Mouse (Mus musculus) heart, postnatal 4 days (tissue): ENCODE data around the gene Inpp4a. TPM values are rescaled to one million over a fixed set of nuclear protein-coding genes. Genes with fewer than 3 reads are reported as not detected.

Source experiments
- DNase-seq: peaks from one replicate; pipeline ENCODE4 v3.0.0; 2021
- total RNA-seq, 2 experiments: library from RNA; stranded (reverse); gene quantifications; 2 replicates each; pipeline ENCODE4 v1.2.3; 2021

Inpp4a gene
- total RNA-seq, 2 experiments from 2014 or later: 17.2 to 18.7 TPM

DNA sequence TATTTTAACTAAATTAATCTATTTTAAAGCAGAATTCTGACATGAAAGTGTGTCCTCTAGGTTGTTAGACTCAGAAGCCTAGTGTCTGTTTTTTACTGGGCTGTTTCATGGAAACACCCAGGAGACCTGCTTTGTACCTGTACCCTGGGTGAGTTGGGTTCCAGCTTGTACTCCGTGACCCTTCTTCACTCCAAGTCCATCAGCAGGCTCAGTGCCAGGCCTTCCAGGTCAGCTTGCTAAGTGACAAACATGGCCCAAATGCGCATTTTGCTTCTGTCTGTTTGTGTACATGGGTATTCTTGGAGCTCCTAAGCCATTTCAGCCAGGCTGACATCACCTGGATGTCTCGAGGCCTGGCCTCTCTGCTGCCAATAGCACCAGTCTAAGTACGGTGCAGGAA lies 23.5 kb downstream of the Inpp4a start:
- DNase-seq: no peak

DNA sequence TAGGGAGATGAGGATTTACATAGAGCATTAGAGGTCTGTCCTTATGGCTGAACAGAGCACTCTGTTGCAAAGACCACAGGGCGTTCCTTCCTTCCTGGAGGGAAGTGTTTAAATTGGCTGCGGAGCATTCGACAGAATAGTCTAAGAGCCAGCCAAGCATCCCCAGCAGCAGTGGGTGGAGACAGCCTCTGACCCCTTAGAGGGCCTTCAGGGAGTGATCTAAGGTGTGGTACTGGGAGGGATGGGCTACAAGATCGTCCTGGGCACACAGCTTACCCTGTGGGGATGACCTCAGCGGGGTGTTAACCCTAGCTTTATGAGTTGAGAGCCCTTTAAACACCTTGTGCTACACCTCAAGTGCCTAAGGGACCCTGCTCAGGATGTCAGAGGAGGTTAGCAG lies 24.9 kb downstream of the Inpp4a start:
- no peak for DNase-seq

DNA sequence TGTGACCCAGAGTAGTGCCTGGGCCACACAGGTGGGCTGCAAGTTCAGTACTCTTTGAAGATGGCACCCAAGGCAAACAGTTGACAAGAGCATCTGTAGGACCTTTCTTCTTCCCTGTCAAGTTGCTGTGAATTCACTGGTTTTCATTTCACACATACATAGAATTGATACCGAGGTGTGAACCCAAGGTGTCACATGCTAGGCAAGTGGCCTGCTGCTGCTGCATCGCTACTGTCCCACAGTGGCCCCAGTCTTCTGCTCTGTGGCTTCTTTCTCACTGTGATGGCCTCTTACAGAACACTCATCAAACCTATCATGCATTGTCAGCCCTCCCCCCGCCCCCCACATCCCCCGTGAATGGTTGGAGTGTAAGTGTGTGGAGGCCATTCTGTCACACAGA lies 27.6 kb downstream of the Inpp4a start:
- no peak for DNase-seq

DNA sequence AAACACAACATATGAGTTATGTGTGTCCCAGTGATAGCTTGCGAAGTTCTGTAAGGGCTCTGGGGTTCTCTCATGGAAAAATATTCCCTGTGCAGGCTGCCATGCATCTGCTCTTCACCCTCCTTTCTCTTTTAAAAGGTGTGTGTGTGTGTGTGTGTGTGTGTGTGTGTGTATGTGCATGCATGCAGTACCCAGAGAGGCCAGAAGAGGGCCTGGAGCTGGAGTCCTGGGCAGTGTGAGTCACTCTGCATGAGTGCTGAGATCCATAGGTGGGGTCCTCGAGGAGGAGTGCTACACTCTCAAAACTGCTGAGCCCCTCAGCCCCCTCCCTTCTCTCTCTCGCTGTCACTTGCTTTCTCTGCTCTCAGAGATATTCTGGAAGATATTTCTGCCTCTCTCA lies 29.5 kb downstream of the Inpp4a start:
- no peak for DNase-seq

DNA sequence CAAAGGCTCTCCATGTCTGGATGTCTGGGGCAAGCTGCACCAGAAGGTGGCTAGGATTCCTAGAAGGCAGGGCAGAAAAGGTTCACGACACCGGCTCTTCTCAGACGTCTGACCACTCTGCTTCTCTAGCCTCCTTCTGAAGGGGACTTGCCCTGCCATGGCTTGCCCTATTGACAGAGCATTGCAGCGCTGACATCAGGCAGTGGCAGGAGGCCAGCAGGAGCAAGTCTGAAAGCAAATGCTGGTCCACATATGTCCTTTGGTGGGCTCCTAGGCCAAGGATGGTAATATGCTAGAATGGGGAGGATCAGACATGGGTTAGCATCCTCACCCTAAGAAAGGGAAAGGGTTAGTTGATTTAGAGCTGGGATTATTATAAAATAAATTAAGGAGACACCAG lies 30.2 kb downstream of the Inpp4a start:
- no peak for DNase-seq

DNA sequence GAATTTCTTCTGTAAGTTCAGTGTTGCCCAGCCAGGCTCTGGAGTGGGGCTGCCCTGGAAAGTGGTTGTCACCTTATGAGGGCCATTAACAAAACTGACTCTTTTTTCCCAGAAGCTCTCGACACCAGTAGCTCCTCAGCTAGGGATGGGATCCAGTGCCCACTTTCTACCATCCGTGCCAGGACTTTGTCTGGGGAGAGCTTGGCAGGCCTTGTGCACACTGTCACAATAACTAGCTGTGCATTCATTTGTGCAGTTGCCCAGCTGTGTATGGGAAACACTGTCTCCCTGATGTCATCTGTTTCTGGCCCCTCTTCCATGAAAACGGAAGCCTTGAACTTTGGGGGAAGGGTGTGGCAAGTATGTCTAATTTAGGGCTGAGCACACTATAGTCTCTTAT lies 33.1 kb downstream of the Inpp4a start:
- no peak for DNase-seq

DNA sequence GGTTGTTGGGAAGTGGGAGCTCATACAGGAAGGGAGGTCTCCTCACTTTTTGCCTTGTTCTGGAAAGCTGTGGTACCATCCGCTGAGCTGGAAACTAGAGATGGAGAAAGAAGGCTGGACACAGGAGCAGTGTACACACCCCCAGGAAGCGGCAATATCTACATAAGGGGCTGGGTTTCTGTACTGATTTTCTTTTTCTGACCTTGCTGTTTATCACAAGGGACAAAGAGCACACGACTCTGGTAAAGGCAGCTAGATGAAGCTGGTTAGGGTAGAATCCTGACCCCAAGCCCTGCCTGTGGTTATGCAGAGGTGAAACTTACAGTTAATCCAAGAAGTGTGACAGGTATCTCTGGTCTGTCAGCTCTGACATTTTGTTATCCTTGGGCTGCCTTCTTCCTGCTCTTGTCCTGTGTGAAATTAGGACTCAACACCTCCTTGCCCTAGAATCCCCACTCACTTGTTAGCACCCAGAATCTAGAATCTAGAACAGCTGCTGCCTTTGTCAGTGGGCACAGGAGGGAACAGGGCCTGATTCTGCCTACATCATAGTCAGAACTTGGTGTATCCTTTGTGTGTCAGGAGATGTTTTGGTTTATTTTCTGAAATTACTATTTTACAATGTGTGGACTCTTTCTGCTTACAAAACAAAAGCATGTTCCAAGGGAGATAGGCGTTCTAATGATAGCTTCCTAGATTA lies 34.2 kb downstream of the Inpp4a start:
- DNase-seq: no peak

DNA sequence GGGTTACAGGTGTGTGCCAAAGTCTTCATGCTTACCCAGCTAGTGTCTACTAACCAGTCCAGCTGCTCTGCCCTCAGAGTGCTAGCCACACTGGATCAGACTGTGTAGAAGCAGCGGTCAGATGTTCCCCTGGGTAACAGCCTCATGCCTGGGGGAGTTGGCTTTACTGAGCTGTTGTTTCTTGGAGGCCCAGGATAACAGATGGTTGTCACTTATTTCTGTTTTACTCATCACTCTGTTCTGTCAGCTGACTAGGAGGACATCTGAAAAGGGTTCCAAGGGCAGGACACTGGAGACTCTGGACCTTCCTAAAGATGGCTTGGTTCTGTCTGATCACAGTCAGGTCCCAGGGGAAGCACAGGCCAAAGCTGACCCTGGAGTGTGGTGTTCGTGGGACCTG lies 36.4 kb downstream of the Inpp4a start:
- DNase-seq: no peak

DNA sequence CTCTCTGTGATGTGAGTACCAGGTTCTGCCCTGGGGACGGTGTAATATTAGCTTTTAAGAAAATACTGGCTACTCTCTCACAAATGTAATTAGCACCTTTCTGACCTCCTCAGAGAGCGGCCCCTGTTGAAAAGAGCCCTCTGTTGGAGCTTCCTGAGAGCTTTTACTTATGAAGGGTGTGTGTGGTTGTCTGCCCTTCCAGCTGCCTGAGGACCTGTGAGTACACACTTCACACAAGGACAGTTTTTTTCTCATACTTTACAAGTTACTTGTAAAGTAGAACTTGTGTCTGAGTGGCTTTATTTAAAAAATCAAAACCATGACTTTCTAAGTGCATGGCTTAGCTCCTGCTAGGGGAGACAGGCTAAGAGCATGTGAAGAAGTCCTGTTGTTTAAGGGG lies 37.1 kb downstream of the Inpp4a start:
- DNase-seq: no peak

DNA sequence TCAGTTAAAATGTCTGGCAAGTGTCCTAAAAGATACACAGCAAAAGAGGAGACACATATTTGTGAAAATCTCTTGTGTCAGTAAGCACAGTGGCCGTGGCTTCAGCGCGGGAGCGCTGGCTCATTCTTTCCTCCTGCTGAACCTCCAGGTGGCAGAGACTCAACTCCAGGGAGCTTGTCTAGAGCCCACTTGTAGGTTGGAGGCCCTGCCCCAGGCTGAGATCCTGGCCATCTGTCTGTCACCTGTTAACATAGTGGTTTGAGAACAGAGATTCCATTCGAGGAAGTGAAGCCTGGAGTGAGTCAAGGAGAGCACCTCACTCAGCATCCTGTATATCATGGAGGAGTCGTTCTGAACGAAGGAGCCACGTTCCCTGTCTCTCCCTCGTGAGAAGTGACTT lies 37.6 kb downstream of the Inpp4a start:
- DNase-seq: no peak

DNA sequence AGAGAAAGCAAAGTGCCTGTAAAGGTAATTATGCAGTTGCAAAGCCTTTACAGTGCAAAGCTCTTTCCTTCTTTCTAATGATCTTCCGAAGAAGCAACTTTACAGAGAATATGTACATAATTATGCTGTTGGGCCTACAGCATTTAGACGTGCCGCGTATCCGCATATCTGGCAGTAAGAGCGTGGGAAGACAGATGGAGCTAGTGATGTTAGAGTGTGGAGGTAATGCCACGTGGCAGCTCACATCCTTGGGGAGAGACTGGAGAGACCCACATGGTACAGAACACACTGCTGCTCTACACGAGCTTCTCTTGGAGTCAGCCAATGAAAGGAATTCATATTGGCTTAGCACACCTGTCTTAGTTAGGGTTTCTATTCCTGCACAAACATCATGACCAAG lies 39.5 kb downstream of the Inpp4a start:
- DNase-seq: no peak

DNA sequence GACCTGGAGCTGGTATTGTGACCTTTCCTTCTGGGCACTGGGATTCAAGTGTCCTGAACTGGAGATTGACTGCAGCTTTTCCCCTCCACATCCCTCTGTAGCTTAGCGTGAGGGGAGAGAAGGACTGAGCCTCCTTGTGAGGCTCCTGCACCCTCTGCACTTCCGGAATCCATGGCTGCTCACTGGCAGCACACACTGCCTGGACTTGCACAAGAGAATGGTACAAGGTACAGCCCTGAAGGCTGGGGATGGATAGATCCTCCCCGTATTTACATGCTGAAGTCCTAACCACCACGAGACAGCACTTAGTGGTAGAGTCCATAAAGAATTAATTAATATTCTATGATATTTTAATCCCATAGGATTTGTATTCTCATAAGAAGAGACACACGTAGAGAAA lies 41.7 kb downstream of the Inpp4a start:
- DNase-seq: no peak

DNA sequence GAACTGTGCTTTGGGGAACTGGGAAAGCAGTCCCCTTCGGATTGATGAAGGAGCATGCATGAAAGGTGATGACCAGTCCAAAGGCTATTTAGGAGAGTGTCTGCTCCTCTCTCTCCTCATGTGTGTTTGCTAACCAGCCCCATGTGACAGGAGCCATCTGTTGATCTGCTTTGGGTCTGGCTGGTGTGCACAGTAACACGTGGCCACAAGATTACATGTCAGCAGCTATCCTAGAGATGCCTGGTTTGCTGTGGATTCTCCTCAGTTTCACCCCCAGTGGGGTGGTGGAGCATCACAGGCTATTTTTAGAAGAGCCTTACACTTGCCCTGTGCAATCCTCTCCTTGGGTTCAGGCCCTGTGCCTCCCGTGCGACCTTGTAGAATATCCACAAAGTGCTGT lies 42.2 kb downstream of the Inpp4a start:
- DNase-seq: peak; percentile 34

DNA sequence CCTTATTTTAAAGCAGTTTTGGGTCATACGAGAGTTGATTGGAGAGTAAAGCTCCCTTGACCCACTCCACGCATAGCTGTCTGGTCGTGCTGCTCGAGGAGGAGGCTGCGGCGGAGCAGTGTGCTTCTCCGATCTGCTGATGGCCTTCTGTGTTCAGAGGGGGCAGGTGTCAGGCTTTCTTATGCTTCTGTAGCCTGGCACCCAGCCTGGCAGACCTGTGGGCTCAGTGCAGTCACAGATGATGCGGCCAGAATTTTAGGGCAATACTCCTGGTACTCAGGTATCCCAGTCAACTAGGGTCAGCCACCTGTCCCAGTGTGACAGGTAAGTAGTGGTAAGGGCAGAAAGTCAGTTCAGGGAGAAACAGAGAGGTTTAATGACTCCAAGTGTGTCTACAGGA lies 42.9 kb downstream of the Inpp4a start:
- DNase-seq: no peak

DNA sequence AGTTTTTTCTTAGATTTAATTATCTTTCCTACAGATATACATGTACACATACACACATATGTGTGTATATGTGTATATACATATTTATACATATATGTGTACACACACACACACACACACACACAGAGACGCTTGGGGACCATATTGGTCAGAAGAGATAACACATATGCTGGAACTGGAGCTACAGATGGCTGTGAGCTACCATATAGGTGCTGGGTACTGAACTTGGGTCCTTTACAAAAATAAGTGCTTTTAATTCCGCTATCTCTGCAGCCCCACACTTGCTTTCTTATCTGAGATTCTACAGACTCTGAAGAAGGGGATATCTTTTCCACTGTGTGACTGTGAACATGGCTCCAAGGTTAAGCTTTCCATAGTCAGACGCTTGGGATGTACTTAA lies 43.6 kb downstream of the Inpp4a start:
- no peak for DNase-seq

DNA sequence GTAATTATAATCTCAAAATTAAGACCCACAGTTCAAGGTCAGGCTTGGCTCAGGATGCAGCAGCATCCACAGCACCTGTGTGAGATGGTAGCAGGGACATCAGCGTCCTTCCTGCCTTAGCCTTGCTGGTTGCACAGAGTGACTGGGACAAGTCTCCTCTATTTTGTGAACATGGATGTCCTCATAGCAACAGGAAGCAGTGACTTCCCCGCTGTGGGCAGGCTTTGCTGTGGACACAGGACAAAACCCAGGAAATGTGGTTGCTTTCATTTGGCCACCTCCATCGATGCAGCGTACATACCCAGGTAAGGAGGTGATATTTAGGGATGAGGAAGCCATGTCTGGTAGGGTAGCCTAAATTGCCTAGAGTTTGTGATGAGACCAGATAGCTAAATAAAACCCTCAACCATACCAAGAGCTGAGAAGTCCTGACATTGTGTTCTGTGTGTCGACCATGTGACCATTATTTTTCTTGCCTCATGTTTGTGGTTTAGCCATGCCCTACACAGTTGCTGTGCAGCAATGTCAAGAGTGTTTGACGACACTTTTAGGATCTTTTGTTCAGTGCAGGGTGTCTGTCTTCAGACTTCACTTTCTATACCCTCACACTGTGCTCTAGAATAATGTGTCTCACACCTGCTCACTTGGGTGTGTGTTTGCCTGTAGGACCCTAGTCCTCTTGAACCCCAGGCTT lies 44.7 kb downstream of the Inpp4a start:
- DNase-seq: no peak

DNA sequence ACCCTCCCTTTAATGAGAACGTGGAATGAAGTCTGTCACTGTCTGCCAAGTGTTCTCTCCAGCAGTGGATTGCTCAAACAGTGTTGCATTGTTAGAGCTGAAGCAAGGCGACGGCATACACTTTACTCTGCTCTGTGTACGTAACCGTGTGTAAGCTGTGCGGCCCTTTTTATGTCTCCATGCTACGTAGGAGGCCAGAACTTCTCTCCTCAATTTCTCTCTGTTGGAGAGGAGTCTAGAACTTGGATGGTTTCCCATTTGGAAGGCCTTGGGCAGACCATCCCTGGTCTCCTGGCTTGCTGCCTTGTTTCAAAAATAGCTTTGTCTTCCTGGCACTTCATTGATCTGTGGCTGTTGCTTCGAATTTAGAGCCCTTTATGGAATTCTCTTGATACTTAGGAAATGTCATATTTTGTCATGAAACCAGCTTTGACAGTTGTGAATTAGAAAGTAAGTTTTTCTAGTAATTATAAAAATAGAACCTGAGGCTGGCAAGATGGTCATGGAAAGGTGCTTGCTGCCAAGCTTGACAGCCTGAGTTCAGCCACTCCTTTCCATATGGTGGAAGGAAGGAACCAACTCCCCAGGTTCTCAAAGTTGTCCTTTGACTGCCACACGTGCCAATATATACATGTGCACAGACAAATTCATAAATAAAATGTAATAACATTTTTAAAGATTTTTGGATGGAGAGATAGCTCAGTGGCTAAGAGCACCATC lies 47.9 kb downstream of the Inpp4a start:
- DNase-seq: peak; percentile 51

DNA sequence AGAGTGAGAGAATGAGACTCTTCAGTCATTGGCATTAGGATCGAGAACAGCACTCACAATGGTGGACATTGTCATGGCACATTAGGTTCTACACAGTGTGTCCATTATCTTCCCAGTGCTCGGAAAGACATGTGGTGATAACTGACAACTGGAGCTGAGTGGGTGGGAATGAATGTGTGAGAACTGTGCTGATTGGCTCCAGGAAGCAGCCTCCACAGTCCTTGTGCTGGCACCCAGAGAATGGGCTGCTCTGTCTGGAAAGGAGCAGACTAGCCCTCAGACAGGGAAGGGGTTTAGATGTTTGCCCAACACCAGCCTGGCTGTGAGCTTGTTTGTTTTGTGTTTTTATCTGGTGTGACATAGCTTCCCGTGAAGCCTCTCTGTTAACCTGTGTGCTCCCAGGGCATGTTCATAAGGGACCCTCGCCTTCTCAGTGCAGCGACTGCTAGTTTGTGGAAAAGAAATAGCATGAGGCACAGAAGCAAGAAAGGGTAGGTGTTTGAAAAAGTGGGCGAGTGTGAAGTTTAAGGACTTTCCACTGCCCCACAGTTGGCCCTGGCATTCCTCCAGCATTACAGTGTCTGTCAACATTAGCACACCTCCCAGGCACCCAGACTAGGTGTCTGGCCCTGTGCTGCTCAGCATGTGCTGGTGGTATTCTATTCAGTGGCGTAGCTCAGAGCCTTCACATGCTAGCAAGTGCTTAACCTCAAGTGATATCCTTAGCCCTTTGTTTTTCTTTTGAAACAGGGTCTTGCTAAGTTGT lies 51.4 kb downstream of the Inpp4a start:
- peak; percentile 30 for DNase-seq

DNA sequence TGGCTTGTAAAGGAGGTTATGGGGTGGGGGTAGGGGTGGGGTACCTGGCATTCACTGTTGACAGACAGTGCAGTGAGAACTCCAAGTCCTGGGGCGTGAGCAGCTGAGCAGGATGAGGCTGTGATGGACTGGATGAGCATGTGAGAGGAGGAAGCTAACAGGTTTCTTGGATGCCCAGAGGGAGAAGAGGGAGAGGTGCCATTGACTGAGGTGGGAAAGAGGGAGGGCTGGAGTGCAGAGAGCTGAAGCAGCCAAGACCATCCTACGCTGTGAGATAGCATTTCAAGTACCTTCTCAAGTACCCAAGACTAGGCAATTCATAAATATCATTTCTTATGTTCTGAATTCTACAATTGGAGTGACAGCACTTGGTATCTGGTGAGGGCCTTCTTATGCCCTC lies 52.3 kb downstream of the Inpp4a start:
- no peak for DNase-seq

DNA sequence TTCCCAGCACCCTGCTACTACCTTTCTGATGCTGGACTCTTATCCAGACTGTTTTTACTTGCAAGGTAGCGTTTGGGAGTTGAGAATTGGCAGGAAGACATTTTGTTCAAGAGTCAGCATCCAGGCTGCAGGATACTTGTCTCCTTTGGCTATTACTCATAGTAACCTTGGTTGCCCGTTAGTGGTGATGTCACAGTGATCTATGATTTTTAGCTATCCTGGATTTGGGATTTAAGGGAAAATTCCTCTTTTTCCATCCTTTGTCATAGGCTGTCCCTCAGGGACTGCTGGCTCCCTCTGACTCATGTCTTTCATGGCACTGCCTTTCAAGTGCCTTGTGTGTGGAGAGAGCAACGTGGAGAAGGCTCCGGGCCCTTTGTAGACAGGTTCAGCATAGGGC lies 53.8 kb downstream of the Inpp4a start:
- no peak for DNase-seq

DNA sequence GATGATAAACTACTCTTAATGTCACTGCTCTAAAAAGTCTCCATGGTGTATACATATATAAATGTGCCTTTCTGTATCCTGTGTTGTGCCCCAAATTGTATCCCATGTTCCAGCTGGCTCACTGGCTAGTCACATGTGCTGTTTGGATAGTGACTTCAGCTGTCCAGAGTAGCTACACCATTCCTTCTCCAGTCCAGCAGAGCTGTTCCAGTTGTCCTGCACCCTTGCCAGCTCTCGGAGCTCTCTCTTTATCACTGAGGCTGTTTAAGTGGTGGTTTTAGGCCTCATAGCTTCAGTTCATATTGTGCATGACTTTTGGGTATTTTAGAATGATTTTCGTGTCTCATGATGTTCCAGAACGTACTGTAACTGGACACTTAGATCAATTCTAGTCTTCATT lies 55.8 kb downstream of the Inpp4a start:
- DNase-seq: no peak

DNA sequence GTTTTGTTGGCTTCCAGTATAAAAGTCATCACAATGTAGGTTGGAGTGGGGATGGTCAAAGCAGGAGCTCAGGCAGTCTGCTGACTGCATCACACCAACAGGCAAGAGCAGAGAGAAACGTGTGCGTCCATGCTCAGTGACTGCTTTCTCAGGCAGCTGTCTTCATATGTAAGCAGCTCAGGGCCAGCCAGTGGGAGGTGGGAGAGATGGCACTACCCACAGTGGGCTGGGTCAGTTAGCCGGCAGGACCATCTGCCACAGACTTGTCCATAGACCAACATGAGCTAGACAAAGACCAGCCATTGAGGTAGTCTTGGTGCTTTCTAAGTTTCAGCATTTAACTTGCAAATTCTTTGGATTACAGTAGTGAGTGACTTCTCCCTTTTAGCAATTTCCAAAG lies 56.6 kb downstream of the Inpp4a start:
- DNase-seq: no peak

DNA sequence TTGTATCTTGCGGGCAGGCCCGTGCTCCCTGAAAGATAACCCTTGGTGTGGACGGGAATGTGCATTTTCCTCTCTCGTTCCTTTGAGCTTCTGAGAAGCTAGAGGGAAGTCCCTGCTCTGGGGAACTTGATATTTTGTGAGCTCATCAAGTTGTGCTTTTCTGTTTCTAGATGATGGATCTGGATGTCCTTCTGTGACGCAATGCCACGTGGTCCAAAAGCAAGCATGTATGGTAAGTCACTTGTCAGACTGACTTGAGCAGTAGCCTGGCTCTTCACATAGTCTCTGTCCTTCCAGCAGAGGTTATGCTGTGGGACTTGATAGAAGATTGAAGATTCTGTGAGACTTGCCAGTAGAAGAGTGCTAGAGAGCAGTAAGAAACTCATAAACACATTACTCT lies 57.5 kb downstream of the Inpp4a start:
- DNase-seq: no peak
